Mouse (Mus musculus): ENCODE measurements at regions not wholly inside any gene's neighbourhood (a gene's known extent, or its start where the extent isn't known, plus 50 kb on each side); places are given as distances from the start of the nearest gene placed in this dataset.

DNA sequence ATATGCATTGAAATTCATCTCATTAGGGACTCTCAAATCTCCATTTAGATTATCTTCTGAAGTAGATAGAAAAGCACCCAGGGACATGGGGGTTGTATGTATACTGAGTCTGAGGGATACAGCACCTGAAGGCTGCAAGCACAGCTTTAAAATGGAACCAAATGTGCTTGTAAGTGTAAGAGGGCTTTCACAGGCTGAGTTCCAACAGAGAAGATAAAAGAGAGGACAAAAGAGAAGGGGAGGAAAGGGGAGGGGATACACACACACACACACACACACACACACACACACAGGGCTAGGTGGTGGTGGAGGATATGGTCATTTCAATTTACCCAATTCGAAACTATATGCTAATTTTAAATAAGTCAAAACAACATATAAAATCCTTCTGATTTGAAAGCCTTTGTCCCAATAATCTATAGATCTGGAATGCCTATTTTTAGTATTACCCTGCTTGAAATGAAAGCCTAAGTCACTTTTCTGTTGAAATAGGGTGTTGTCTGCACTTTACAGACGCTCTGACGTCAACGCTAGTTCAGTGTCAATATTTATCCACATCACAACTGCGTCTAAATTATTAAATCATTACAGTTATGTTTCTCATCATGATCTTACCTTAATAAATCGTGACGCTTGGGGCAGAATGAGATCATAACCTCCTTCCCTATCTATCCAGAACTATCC is 263.8 kb upstream of the Myo3a start:
- no peak for TF ChIP-seq GATA1 (IDR thresholded peaks at IDR 0.05; ENCODE audit: low read length)

DNA sequence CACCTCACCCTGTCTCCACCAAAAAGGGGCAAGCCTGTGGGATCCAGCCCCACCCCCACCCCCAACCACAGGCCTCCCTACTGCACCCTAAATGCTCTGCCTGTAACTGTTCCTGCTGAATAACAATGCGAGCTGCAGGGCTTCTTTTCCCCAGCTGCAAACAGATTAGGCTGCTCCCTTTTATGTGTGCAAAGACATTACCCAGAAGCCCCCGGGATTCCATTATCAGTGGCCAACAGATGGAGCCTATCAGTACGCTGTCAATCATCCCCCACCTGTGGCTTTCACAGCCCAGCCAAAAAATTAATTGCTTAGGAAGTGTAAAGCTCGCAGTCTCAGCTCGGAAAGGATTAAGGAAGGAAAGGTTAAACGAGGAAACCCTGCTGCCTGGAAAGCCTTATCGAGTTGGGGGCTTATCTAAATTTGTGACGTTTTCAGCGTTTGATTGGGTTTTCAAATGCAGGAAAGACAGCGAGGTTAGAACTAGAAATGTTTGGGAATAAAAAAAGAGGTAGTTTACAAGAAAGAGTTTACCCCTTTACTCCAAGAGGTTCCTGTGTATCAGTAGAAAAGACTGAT is 263.2 kb upstream of the Myo3a start:
- TF ChIP-seq GATA1 (IDR thresholded peaks at IDR 0.05; ENCODE audit: low read length): peak; percentile 88

- no peak for TF ChIP-seq GATA1 (IDR thresholded peaks at IDR 0.05; ENCODE audit: low read length)
Observed at GRCm38 (mm10) chr2:21970774-21971406, 256.4 kb upstream of the Myo3a start.

DNA sequence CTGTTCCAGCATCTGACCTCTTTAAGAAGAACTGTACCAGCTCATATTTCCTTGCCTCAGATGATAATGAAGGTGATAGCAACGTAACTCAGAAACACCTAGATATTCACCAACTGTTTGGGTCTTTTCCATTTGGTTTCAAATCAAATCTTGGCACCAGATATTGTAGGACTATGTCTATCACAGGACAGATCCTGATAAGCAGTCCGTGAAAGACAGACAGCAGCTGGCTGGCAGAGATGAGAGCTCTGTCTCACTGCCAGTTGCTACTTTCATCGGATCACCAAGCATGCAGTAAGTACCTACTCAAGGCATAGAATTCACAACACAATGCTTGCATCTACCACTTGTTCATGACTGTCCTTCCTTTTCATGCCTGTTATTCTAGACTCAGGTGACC is 252.7 kb upstream of the Myo3a start:
- TF ChIP-seq GATA1 (IDR thresholded peaks at IDR 0.05; ENCODE audit: low read length): peak; percentile 67

DNA sequence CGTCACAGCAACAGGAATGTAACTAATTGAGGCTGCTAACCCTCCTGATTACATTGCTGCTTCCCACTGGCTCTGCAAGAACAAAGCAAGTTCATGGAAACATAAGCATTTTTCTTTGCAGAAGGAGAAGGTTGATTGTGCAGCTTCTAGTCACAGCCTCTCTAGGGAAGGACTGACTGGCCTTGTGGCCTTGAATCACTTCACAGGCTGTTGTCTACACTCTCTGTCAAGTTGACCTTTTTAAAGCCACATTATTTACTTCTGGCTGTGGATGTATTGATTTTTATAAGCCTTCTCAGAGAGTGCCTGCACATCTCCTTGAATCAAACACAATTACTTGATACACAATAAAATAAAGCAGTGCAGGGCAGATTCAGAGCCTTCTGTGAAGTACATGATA is 251.8 kb upstream of the Myo3a start:
- TF ChIP-seq GATA1 (IDR thresholded peaks at IDR 0.05; ENCODE audit: low read length): no peak

DNA sequence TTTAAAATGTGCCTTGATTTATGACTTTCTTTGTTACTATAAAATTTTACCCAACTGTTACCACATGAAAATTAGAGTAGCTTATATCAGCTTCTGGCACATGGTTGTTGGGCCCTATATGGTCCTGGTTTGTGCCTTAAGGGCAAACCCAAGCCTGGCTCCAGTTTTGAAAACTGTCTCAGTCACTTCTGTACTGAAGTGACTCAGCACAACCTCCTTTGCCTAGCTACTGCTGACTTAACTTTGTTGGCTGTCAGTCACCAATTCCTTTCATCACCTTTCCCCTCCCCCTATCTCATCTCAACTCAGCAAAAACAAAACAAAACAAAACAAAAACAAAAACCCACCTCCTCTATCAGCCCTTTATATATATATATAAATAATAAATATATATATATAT is 251.0 kb upstream of the Myo3a start:
- TF ChIP-seq GATA1 (IDR thresholded peaks at IDR 0.05; ENCODE audit: low read length): no peak

GRCm38 (mm10) chr2:21976831-21977230 is 250.5 kb upstream of the Myo3a start:
- no peak for TF ChIP-seq GATA1 (IDR thresholded peaks at IDR 0.05; ENCODE audit: low read length)

DNA sequence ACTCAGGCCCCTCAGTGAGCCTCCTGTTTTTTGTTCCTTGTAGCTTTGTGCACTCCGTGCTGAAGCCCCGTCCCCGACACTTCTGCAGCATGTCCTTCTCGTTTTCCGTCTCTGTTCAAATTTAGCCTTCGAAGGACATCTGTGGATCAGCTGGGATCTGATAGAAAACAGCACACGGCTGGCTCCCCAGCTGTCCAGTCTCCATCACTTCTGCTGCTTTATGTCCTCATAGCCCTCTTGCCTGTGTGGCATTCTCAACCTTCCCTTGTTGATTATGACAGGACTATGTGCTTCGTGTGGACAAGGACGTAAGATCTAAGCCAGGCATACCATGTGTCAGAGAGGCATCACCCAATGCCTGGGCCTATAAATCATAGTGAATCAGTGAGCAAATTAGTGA is 247.1 kb upstream of the Myo3a start:
- TF ChIP-seq GATA1 (IDR thresholded peaks at IDR 0.05; ENCODE audit: low read length): no peak

- TF ChIP-seq GATA1 (IDR thresholded peaks at IDR 0.05; ENCODE audit: low read length): no peak
Observed at GRCm38 (mm10) chr2:22024438-22024837, 202.9 kb upstream of the Myo3a start.

GRCm38 (mm10) chr2:22026794-22027193 is 200.5 kb upstream of the Myo3a start:
- TF ChIP-seq GATA1 (IDR thresholded peaks at IDR 0.05; ENCODE audit: low read length): no peak

DNA sequence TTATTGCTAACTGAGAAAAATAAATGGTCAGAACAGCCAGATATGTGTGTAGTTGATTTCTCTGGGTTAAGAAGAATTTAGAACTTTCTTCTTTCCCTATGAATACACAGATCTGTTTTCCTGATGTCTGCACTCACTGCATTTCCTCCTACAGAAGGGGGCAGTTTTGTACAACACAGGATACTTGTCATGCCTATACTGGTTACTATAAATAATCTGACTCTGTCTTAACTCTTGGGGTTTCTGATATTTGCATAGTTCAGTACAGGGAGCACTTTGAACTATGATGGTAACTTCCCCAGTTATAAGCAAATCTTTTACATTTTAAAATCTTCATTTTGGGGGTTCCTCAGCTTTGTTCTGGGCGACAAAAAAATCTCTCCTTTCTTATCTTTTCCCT is 198.7 kb upstream of the Myo3a start:
- TF ChIP-seq GATA1 (IDR thresholded peaks at IDR 0.05; ENCODE audit: low read length): no peak

DNA sequence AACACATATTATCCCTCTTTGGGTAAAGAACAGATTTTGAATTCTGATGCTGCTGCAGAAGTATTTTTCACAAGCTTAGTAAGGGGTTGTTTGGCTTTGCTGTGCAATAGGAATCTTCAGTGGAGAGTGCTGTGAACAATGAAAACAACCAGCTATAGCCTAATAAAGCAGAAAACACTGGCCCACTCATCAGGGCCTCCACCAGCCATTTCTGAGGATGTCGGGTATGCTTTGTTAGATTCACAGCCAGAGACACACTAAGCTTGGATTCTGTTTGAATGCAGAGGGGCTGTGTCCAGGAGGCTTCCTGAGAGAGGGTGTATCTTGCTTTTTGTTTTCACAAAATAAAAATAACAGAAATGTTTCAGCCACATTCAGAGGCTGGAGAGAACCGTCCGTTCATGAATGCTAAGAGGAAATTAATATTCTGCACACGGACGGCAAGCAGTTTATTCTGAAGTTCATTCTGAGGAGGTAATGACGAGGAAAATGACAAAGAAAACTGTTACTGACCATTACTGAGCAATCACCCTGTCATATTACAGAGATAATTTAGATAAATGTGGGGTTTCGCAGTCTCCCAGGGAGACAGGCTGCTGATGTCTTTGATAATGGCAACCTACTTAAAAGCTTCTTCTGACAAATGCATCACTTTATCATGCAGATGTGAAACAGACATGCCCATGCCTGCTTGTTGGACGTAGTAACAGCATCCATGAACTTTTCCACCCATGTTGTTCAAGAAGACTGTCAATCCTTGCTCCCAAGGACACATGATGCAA is 198.1 kb upstream of the Myo3a start:
- no peak for TF ChIP-seq GATA1 (IDR thresholded peaks at IDR 0.05; ENCODE audit: low read length)

DNA sequence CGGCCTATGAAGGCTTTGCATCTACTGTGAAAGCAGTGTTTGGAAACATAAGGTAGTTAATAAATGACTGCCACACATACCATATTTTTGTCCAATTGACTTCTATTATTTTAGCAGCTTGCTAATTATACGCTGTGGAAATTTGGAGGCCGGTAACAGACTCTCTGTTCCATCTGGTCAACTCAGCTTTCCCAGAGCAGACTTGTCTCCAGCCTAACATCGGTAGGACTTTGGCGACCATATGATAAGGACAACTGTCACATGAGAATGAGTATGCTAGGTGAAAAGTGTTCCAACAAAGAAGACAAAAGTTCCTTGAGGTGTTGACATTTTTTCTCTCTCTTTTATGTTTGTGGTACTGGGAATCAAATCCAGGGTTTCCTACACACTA is 197.5 kb upstream of the Myo3a start:
- no peak for TF ChIP-seq GATA1 (IDR thresholded peaks at IDR 0.05; ENCODE audit: low read length)

DNA sequence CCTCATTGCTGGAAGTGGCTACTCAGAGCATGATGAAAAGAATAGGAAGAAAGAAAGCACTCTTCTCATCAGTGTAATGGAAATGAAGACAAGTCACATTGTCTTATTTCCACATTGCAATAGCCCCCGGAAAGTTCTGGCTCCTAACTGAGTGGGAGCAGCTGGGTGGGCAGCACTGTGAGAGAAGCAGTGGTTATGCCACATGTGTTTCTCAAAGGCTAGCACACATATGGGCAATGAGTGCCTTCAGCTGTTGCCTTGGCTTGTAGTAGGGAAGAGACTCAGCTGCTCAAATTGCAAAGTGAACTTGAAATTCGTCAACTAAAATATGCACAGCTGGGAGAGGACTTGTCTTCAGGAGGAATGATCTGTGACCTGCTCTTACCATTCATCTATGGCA is 190.5 kb upstream of the Myo3a start:
- no peak for TF ChIP-seq GATA1 (IDR thresholded peaks at IDR 0.05; ENCODE audit: low read length)

DNA sequence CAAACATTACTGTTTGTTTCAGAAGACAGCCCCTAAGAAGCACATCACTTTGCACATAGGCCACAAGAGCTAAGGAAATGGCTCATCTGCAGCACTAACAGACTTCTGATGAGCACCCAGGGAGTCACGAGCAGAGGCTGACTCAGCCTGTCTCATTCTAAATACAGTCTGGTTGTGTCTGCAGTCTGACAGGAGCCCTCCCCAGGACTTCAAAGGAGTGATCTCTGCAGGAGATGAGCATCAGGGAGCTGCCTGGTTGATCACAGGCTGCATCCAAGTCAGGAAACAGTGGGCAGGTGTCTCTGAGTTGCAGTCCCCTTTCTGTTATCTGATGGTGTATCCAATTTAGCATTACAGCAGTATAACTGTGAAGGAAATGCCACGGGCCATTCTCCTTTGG is 188.5 kb upstream of the Myo3a start:
- no peak for TF ChIP-seq GATA1 (IDR thresholded peaks at IDR 0.05; ENCODE audit: low read length)

DNA sequence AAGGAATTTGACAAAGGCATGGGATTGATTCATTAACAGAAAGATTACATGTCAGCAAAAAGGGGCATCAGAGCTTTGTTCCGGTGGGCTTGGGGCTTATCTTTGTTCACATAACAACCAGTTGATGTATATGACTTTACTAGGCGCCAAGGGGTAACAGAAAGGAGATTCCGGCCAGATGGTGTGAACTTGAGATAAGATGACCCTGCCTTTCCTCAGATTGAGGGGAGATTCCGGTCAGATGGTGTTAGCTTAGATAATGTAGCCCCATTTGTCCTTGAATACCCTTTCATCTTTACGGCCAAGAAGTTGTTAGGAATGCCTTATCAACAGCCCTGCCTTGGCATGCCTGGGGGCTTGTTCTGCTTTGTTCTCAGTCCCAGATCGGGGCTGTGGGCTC is 183.4 kb upstream of the Myo3a start:
- peak; percentile 76 for TF ChIP-seq GATA1 (IDR thresholded peaks at IDR 0.05; ENCODE audit: low read length)
